Mouse (Mus musculus): ENCODE results near the gene Slc25a27. TPM values are rescaled to one million over a fixed set of nuclear protein-coding genes. Genes with fewer than 3 reads are reported as not detected.

Slc25a27 gene
- polyA plus RNA-seq, 1 experiment: 0.48 TPM

DNA sequence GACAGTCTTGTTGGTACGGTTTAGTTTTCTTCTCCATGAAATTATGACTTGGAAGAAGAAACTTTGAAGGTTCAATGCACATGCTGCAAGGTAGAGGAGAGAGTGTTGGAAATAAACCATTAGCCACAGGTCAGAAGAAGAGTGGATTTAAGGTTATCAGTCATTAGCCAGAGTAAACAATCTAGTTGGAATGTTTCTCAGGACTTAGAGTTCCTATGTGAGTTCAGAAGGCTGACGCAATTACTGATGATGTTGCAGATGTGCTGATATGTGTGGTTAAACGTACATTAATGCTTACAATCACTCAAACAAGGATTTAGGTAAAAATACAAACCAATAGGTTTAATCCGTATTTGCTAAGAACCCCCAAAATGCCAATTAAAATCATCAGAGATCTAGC is 4.9 kb upstream of the Slc25a27 start:
- Histone ChIP-seq H3K4me1 (ENCODE audit: control insufficient read depth, insufficient read depth, insufficient read length, low read length) (peaks cover 3% of the 10 kb centered on the region; the same call in 1 of the 2 replicates), H3K27ac (replicated peaks; ENCODE audit: low read depth, low read length) (no peak overlapping the region), H3K4me3 (ENCODE audit: insufficient read depth, low read depth, low read length) (no peak overlapping the region)

- no peaks in the 10 kb centered on the region for H3K4me1 ChIP-seq (ENCODE audit: control insufficient read depth, insufficient read depth, insufficient read length, low read length)
- no peak overlapping the region; the same call in 1 of the 2 replicates for H3K27ac ChIP-seq (replicated peaks; ENCODE audit: low read depth, low read length)
- no peak overlapping the region for H3K4me3 ChIP-seq (ENCODE audit: insufficient read depth, low read depth, low read length)
Measured at GRCm38 (mm10) chr17:43669145-43669695, 2.2 kb upstream of the Slc25a27 start.

DNA sequence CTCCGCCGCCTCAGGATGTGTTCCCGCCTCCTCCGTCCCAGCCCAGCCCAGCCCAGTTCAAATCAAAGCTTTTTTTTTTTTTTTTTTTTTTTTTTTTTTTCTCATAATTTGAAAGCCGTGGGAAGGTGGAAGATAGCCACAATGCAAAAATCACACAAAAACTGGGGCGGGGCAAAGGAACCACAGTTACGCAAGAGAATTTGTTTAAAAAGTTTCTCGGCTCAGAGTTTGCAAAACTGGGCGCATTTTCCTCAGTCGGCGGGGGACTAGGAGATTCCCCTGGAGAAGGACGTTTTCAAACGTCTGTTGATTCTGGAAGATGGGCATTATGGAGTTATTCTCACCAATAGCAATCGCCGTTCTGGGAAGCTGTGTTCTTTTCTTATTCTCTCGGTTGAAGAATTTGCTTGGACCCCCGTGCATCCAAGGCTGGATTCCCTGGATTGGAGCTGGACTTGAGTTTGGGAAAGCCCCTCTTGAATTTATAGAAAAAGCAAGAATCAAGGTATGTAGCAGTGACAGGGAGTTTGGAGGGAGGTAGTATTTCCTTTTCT is 353 bp upstream of the Slc25a27 start, which contains the start of gene Cyp39a1:
Cyp39a1 (plus strand) TSS at position 136 of the 554 bp plus-strand sequence.
- Histone ChIP-seq H3K4me1 (ENCODE audit: control insufficient read depth, insufficient read depth, insufficient read length, low read length) (no peaks in the 10 kb centered on the region), H3K27ac (replicated peaks; ENCODE audit: low read depth, low read length) (no peak within 1 kb of the TSS), H3K4me3 (ENCODE audit: insufficient read depth, low read depth, low read length) (peak within 1 kb of the TSS; percentile 97)

DNA sequence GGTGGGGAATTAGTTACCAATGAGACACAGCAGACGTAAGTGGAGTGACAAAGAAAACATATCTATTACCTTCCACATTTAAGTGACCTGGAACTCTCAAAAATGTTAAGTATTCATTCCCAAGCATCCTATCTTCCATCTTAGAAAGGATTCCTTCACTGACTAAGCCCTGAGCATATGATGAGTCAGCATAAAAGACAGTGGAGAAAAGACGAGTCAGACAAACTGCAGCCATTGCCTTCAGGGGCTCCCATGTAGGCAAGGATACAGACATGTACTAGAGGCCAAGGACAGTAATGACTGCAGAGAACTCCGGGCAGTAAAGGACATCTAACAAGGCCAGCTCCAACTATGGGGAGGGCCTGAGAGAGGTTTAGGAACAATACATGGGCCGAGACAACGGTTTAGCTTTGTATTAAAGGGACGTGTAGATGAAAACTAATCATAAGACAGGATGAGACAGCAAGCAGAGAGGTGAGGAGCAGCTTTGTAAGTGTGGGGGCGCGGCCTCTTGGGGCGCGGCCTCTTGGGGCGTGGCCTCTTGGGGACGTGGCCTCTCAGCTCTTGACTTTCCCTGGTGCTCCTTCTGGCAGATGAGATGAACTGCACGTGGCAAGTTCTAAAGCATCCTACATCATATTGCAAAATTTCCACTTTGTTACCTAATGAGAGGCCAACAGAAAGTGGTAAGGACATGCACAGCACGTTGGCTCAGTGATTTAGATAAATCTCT is 15.5 kb downstream of the Slc25a27 start:
- no peak overlapping the region for H3K27ac ChIP-seq (replicated peaks; ENCODE audit: low read depth, low read length)
- H3K4me1 ChIP-seq (ENCODE audit: control insufficient read depth, insufficient read depth, insufficient read length, low read length): no peaks in the 10 kb centered on the region
- H3K4me3 ChIP-seq (ENCODE audit: insufficient read depth, low read depth, low read length): no peak overlapping the region

- H3K27ac ChIP-seq (replicated peaks; ENCODE audit: low read depth, low read length): no peak overlapping the region
- no peaks in the 10 kb centered on the region for H3K4me1 ChIP-seq (ENCODE audit: control insufficient read depth, insufficient read depth, insufficient read length, low read length)
- H3K4me3 ChIP-seq (ENCODE audit: insufficient read depth, low read depth, low read length): no peak overlapping the region
Measured at GRCm38 (mm10) chr17:43649641-43650436, 17.2 kb downstream of the Slc25a27 start.

DNA sequence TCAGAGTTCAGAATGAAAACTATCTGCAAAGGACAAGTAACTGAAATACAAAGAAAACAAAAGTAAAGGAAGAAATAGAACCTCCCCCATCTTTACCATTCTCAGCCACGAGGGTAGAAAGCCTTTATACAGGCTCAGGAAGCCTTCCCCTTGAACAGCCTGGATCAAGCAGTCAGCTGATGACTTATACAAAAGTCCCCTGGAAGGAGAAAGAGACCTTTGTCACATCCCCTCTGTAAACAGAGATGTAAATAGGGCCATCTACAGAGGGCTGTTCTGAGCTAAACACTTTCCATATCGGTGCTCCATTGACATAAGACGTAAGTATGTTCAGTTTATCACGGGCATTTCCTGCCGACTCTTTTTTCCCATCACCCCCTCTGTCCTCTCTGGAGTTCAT is 20.1 kb downstream of the Slc25a27 start:
- Histone ChIP-seq H3K4me3 (ENCODE audit: insufficient read depth, low read depth, low read length) (no peak overlapping the region), H3K27ac (replicated peaks; ENCODE audit: low read depth, low read length) (no peak overlapping the region), H3K4me1 (ENCODE audit: control insufficient read depth, insufficient read depth, insufficient read length, low read length) (no peaks in the 10 kb centered on the region)

DNA sequence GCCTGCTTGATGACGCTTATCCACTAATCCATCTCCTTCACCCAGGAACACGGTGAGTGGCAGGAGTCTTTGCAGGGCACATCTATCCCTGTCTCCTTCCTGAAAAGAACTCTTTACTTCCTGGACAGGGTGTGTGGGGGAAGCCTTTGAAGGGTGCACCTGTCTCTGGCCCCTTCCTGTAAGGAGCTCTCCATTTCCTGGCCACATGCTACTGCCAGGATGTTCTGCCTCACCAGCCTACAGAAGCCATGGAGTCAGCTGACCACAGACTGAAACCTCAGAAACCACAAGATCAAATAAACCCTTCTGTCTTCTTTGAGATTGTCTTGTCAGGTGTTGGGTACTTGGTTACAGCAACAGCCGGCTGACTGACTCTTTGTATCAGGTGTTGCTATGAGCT is 21.9 kb downstream of the Slc25a27 start:
- Histone ChIP-seq H3K4me3 (ENCODE audit: insufficient read depth, low read depth, low read length) (no peak overlapping the region), H3K27ac (replicated peaks; ENCODE audit: low read depth, low read length) (no peak overlapping the region)

GRCm38 (mm10) chr17:43644375-43644774 is 22.6 kb downstream of the Slc25a27 start:
- Histone ChIP-seq H3K27ac (replicated peaks; ENCODE audit: low read depth, low read length) (no peak overlapping the region), H3K4me1 (ENCODE audit: control insufficient read depth, insufficient read depth, insufficient read length, low read length) (no peaks in the 10 kb centered on the region)

More for the DNA sequence above, 21.9 kb downstream of the Slc25a27 start:
- H3K4me1 ChIP-seq (ENCODE audit: control insufficient read depth, insufficient read depth, insufficient read length, low read length): no peaks in the 10 kb centered on the region

GRCm38 (mm10) chr17:43643191-43643590 is 23.8 kb downstream of the Slc25a27 start:
- no peaks in the 10 kb centered on the region for H3K4me1 ChIP-seq (ENCODE audit: control insufficient read depth, insufficient read depth, insufficient read length, low read length)
- H3K4me3 ChIP-seq (ENCODE audit: insufficient read depth, low read depth, low read length): no peak overlapping the region
- no peak overlapping the region for H3K27ac ChIP-seq (replicated peaks; ENCODE audit: low read depth, low read length)

More at GRCm38 (mm10) chr17:43644375-43644774, 22.6 kb downstream of the Slc25a27 start:
- H3K4me3 ChIP-seq (ENCODE audit: insufficient read depth, low read depth, low read length): no peak overlapping the region

DNA sequence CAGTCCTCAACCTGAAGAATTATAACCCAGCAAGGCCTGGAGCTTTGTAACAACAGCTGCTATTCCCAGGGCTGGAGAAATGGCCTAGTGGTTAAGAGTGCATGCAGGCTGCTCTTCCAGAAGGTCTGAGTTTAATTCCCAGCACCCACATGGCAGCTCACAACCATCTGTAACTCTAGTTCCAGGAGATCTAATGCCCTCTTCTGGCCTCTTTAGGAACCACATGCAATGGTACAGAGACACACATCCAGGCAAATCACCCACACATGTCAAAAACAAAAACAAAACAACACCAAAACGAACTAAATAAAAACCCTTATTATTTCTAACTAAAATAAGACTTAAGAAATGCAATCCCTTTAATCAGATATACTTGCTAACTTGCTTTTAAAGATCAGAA is 26.2 kb downstream of the Slc25a27 start:
- Histone ChIP-seq H3K4me1 (ENCODE audit: control insufficient read depth, insufficient read depth, insufficient read length, low read length) (no peaks in the 10 kb centered on the region), H3K4me3 (ENCODE audit: insufficient read depth, low read depth, low read length) (no peak overlapping the region), H3K27ac (replicated peaks; ENCODE audit: low read depth, low read length) (no peak overlapping the region)

- no peaks in the 10 kb centered on the region for H3K4me1 ChIP-seq (ENCODE audit: control insufficient read depth, insufficient read depth, insufficient read length, low read length)
- no peak overlapping the region for H3K4me3 ChIP-seq (ENCODE audit: insufficient read depth, low read depth, low read length)
- H3K27ac ChIP-seq (replicated peaks; ENCODE audit: low read depth, low read length): no peak overlapping the region
Measured at GRCm38 (mm10) chr17:43637146-43637545, 29.9 kb downstream of the Slc25a27 start.

- no peak overlapping the region for H3K4me3 ChIP-seq (ENCODE audit: insufficient read depth, low read depth, low read length)
- no peak overlapping the region for H3K27ac ChIP-seq (replicated peaks; ENCODE audit: low read depth, low read length)
- no peaks in the 10 kb centered on the region; the same call in 1 of the 2 replicates for H3K4me1 ChIP-seq (ENCODE audit: control insufficient read depth, insufficient read depth, insufficient read length, low read length)
Measured at GRCm38 (mm10) chr17:43630427-43630760, 36.6 kb downstream of the Slc25a27 start.

- H3K4me1 ChIP-seq (ENCODE audit: control insufficient read depth, insufficient read depth, insufficient read length, low read length): no peaks in the 10 kb centered on the region; the same call in 1 of the 2 replicates
- H3K4me3 ChIP-seq (ENCODE audit: insufficient read depth, low read depth, low read length): 0 out of 2 replicates have a peak within 1 kb of the TSS, but pooled peaks have one; percentile 9
- no peak within 1 kb of the TSS for H3K27ac ChIP-seq (replicated peaks; ENCODE audit: low read depth, low read length)
Measured at GRCm38 (mm10) chr17:43629496-43630426, 37.3 kb downstream of the Slc25a27 start, which contains the start of gene Tdrd6. Tdrd6 (minus strand) TSS chr17:43630299.

- no peaks in the 10 kb centered on the region; the same call in 1 of the 2 replicates for H3K4me1 ChIP-seq (ENCODE audit: control insufficient read depth, insufficient read depth, insufficient read length, low read length)
- H3K27ac ChIP-seq (replicated peaks; ENCODE audit: low read depth, low read length): no peak overlapping the region
- H3K4me3 ChIP-seq (ENCODE audit: insufficient read depth, low read depth, low read length): no peak overlapping the region
Measured at GRCm38 (mm10) chr17:43629026-43629495, 38.0 kb downstream of the Slc25a27 start.

All from brown adipose tissue, adult 24 weeks (tissue).